8 mouse cellular contexts compared by ENCODE assay signal in the genomic region with DNA sequence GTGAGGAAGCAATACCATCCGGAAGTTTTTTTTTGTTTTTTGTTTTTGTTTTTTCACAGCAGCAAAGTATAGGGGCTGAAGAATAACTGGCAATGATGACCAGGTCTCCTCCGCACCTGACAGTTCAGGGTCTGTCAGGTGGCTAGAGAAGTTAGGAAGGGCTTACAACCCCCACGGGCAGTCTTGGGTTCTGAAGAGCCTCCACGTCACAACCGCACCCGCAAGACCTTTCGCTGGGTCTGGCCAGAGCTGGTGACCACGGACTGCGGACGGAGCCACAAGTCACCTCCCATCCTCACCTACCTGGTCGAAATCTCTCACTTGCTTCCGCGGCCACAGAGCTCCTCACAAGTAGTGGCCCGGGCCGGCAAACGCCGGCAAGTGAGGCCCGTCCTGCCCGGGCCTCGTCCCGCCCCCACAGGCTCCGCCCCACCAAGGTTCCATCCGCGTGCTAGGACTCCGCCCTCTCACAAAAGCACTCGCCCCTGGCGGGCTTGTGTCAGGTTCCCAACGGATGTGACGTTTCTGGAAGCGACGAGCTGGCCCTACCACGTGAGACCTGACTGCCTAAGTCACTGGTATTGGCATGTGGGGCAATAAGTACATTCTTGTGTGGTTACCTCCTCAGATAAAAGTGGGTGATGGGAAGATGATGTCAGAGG. TPM values are rescaled to one million over a fixed set of nuclear protein-coding genes. Genes with fewer than 3 reads are reported as not detected.
DNase-seq lines count a peak whose midpoint lies in the region; ATAC-seq and TF ChIP-seq lines count a peak whose summit lies in the region.

A gene (minus strand): TSS at position 331 of the 662 bp plus-strand sequence.
A gene (minus strand): TSS at position 462 of the 662 bp plus-strand sequence.

- no peaks in the 10 kb centered on the region for H3K27me3 ChIP-seq in hindbrain, postnatal 0 days (ENCODE audit: insufficient read depth, low read length)

- H3K27ac ChIP-seq in hindbrain, postnatal 0 days: no peak within 1 kb of the TSS
- H3K27ac ChIP-seq in left cerebral cortex, adult 2 months: peak within 1 kb of the TSS; percentile 55
- peak within 1 kb of the TSS; percentile 19; the same call in 1 of the 2 replicates for H3K27ac ChIP-seq in macrophage

- H3K4me1 ChIP-seq in hindbrain, postnatal 0 days (ENCODE audit: insufficient read depth, low read length): no peaks in the 10 kb centered on the region

- intact Hi-C loops in left cerebral cortex, adult 2 months (cut with DNase I): loop anchor here (2.0 kb wide), 1 partner anchor 54 kb away; no protein-coding TSS in a partner anchor

- 28% methylated on average over 32 of the region's 32 CpGs for WGBS in hindbrain, postnatal 0 days
- 27% methylated on average over 31 of the region's 32 CpGs for WGBS in macrophage (ENCODE audit: missing documents)

- H3K9me3 ChIP-seq in hindbrain, postnatal 0 days (ENCODE audit: low read length): no peaks in the 10 kb centered on the region

- H3K9ac ChIP-seq in hindbrain, postnatal 0 days (replicated peaks; ENCODE audit: low read length): peak within 1 kb of the TSS; percentile 46; the same call in 1 of the 2 replicates

- TF ChIP-seq CTCF in hindbrain, postnatal 0 days (IDR thresholded peaks at IDR 0.05; ENCODE audit: low read depth): no peak
- no peak; the same call in 1 of the 2 replicates for TF ChIP-seq CTCF in left cerebral cortex, adult 2 months (IDR thresholded peaks at IDR 0.05)

- peak; percentile 94 for ATAC-seq in hindbrain, postnatal 0 days

- H3K4me2 ChIP-seq in hindbrain, postnatal 0 days (ENCODE audit: low read depth, low read length): peak within 1 kb of the TSS; percentile 62

- H3K79me2 ChIP-seq in macrophage (ENCODE audit: inconsistent target): peaks cover 2% of the 10 kb centered on the region; the same call in 1 of the 2 replicates

- peak; percentile 93 to 95 for DNase-seq in adrenal gland, adult (ENCODE audit: inconsistent age in 2 of 2, low spot score in 1 of 2)
- DNase-seq in embryo, embryonic 10 days (ENCODE audit: low spot score): peak; percentile 92
- peak; percentile 79 to 87 for DNase-seq in gastrocnemius, adult 8-10 months (ENCODE audit: low spot score in 2 of 2)
- peak; percentile 91 for DNase-seq in hindbrain, postnatal 0 days (ENCODE audit: low spot score)
- DNase-seq in left cerebral cortex, adult 2 months (ENCODE audit: extremely low spot score in 1 of 2, low spot score in 2 of 2): peak; percentile 76 to 80
- DNase-seq in right cerebral cortex, adult 2 months (ENCODE audit: low spot score in 2 of 2): peak; percentile 83 to 84
- DNase-seq in urinary bladder, postnatal 10 days (ENCODE audit: low spot score): peak; percentile 29

- no peaks in the 10 kb centered on the region for H3K36me3 ChIP-seq in hindbrain, postnatal 0 days (ENCODE audit: insufficient read depth, low read length)
- no peaks in the 10 kb centered on the region for H3K36me3 ChIP-seq in macrophage (ENCODE audit: inconsistent target)

- H3K4me3 ChIP-seq in hindbrain, postnatal 0 days (ENCODE audit: low read length): peak within 1 kb of the TSS; percentile 35
- H3K4me3 ChIP-seq in left cerebral cortex, adult 2 months: peak within 1 kb of the TSS; percentile 58
- H3K4me3 ChIP-seq in macrophage (ENCODE audit: inconsistent target): peak within 1 kb of the TSS; percentile 57

RNA-seq across cellular contexts. Expression of the first gene that starts in this region (rescaled TPM):
- 10 to 100 TPM; 56.6 to 63.1 (median 60.5) TPM for total RNA-seq in gastrocnemius, adult 8-10 months (2022)
- 45.5 and 51.8 TPM in 2 replicates for total RNA-seq in hindbrain, postnatal 0 days (2014; rRNA removed)
- 70.7 and 71.8 TPM in 2 replicates for polyA plus RNA-seq in hindbrain, postnatal 0 days (2015; fragmentation: Nextera tagmentation; extraction: Ambion mirVana)
- total RNA-seq in left cerebral cortex, adult 2 months (2021): 10 to 100 TPM; 65.7 to 71.5 TPM
- total RNA-seq in macrophage (2018; cell fraction: chromatin; rRNA removed): 10 to 100 TPM in 20 of 26 experiments, 1 to 10 TPM in 6; 2.6 to 34.5 (median 16.5) TPM
- total RNA-seq in macrophage (2018; cell fraction: cytosol; rRNA removed): 10 to 100 TPM in 22 of 26 experiments, 1 to 10 TPM in 4; 9.1 to 21.2 (median 12.5) TPM
- 10 to 100 TPM in 19 of 26 experiments, 1 to 10 TPM in 7; 4.3 to 33.9 (median 18.6) TPM for total RNA-seq in macrophage (2018; cell fraction: nucleus; rRNA removed)
- 17.1 to 29.5 TPM (median 25.0 TPM) in 3 replicates for polyA plus RNA-seq in macrophage (2018)

RNA-seq across cellular contexts. Expression of the second gene that starts in this region (rescaled TPM):
- total RNA-seq in gastrocnemius, adult 8-10 months (2022): 1 to 10 TPM; 1.9 to 2.7 (median 2.4) TPM
- total RNA-seq in hindbrain, postnatal 0 days (2014; rRNA removed): 4.5 and 5.9 TPM in 2 replicates
- polyA plus RNA-seq in hindbrain, postnatal 0 days (2015; fragmentation: Nextera tagmentation; extraction: Ambion mirVana): 5.6 and 6.3 TPM in 2 replicates
- total RNA-seq in left cerebral cortex, adult 2 months (2021): 1 to 10 TPM; 3.1 to 3.9 TPM
- 1 to 10 TPM in 22 of 26 experiments, under 1 TPM in 4; 0.41 to 5.8 (median 2.0) TPM for total RNA-seq in macrophage (2018; cell fraction: chromatin; rRNA removed)
- total RNA-seq in macrophage (2018; cell fraction: cytosol; rRNA removed): 10 to 100 TPM; 14.8 to 28.8 (median 18.8) TPM
- 10 to 100 TPM in 14 of 26 experiments, 1 to 10 TPM in 12; 2.7 to 19.3 (median 10.7) TPM for total RNA-seq in macrophage (2018; cell fraction: nucleus; rRNA removed)
- polyA plus RNA-seq in macrophage (2018): 25.6 to 29.5 TPM (median 27.5 TPM) in 3 replicates

Comparison
In these comparisons a context has a peak if more than half of its experiments do, and no peak if none do; other contexts are left out.
1. DNase-seq: peak in every context shown above with its lines; median percentile 94 in adrenal gland, adult; 92 in embryo, embryonic 10 days; 91 in hindbrain, postnatal 0 days; 84 in right cerebral cortex, adult 2 months; 83 in gastrocnemius, adult 8-10 months; 78 in left cerebral cortex, adult 2 months; 29 in urinary bladder, postnatal 10 days.